Mouse (Mus musculus) cortical plate, adult 2 months (tissue): Measurements from ENCODE around the gene Sowahc.

Source experiments
- CTCF ChIP-seq: fragments of 200-500 bp; IDR thresholded peaks from 2 replicates; pipeline ENCODE4 v1.5.1; 2011; ENCODE audit warnings: mild to moderate bottlenecking, control low read depth, low read length; ENCODE audit not compliant: insufficient read depth; ENCODE audit errors: extremely low read depth
- POLR2A ChIP-seq: fragments of 200-500 bp; IDR thresholded peaks from 2 replicates; pipeline ENCODE4 v1.6.1; 2011; ENCODE audit warnings: mild to moderate bottlenecking, low read length, control low read depth; ENCODE audit not compliant: insufficient read depth; ENCODE audit errors: extremely low read depth

- no peak for TF ChIP-seq CTCF
- no peak for TF ChIP-seq POLR2A
Measured at GRCm38 (mm10) chr10:59265674-59266073, 43.9 kb downstream of the Sowahc start.
